In genomic region chr9:69114429-69114984, GRCm38 (mm10) we compare ENCODE assay signal across 29 mouse cellular contexts.
DNase-seq lines count a peak whose midpoint lies in the region; ATAC-seq and TF ChIP-seq lines count a peak whose summit lies in the region.
"Had no signal": no experiment of that assay in that cellular context is flagged by ENCODE, and none has a peak within 500 bp of the region (broad histone marks: within the 10 kb centered on the region; RNA-seq: fewer than 3 reads in every experiment).

No protein-coding gene starts in this region.

- H3K9ac ChIP-seq in embryonic facial prominence, embryonic 14.5 days (ENCODE audit: low read depth, low read length): no peak overlapping the region
- H3K9ac ChIP-seq in hindbrain, embryonic 16.5 days (ENCODE audit: low read depth, low read length): no peak overlapping the region
- no peak overlapping the region for H3K9ac ChIP-seq in hindbrain, postnatal 0 days (replicated peaks; ENCODE audit: low read length)
- no peak overlapping the region for H3K9ac ChIP-seq in stomach, postnatal 0 days (ENCODE audit: low read length)
- H3K9ac ChIP-seq: embryonic facial prominence, embryonic 12.5 days; embryonic facial prominence, embryonic 15.5 days; forebrain, embryonic 12.5 days had no signal

- no peak overlapping the region for H3K4me2 ChIP-seq in embryonic facial prominence, embryonic 14.5 days (ENCODE audit: low read depth, low read length)
- no peak overlapping the region for H3K4me2 ChIP-seq in hindbrain, embryonic 16.5 days (ENCODE audit: low read length)
- no peak overlapping the region for H3K4me2 ChIP-seq in hindbrain, postnatal 0 days (ENCODE audit: low read depth, low read length)
- H3K4me2 ChIP-seq in stomach, postnatal 0 days (replicated peaks; ENCODE audit: low read depth): no peak overlapping the region
- H3K4me2 ChIP-seq: embryonic facial prominence, embryonic 12.5 days; embryonic facial prominence, embryonic 15.5 days; forebrain, embryonic 12.5 days had no signal

- no peak for ATAC-seq in embryonic facial prominence, embryonic 14.5 days (ENCODE audit: low read depth)
- peak; percentile 27; the same call in 1 of the 2 replicates for ATAC-seq in hindbrain, embryonic 16.5 days
- ATAC-seq in hindbrain, postnatal 0 days: no peak
- ATAC-seq in stomach, postnatal 0 days (ENCODE audit: low FRiP score, low TSS enrichment): no peak
- ATAC-seq: activated CD4-positive, CD25-positive, alpha-beta regulatory T cell, adult 4 months; CD4-positive, CD25-positive, alpha-beta regulatory T cell, adult 4 months; forebrain, embryonic 14.5 days; forebrain, embryonic 16.5 days; Patski had no signal

- H3K4me3 ChIP-seq in embryonic facial prominence, embryonic 14.5 days (ENCODE audit: low read depth, low read length): no peak overlapping the region
- H3K4me3 ChIP-seq in embryonic facial prominence, embryonic 10.5 days: no peak overlapping the region
- no peak overlapping the region for H3K4me3 ChIP-seq in hindbrain, embryonic 16.5 days (ENCODE audit: low read length)
- H3K4me3 ChIP-seq in hindbrain, postnatal 0 days (ENCODE audit: low read length): no peak overlapping the region
- H3K4me3 ChIP-seq in stomach, postnatal 0 days (ENCODE audit: low read depth, low read length): no peak overlapping the region
- H3K4me3 ChIP-seq: embryonic facial prominence, embryonic 12.5 days; embryonic facial prominence, embryonic 15.5 days; erythroblast, embryonic 14.5 days; forebrain, embryonic 10.5 days; forebrain, embryonic 12.5 days had no signal

- H3K27me3 ChIP-seq in embryonic facial prominence, embryonic 14.5 days (replicated peaks; ENCODE audit: control insufficient read depth, insufficient read depth, low read length): no peaks in the 10 kb centered on the region
- no peaks in the 10 kb centered on the region for H3K27me3 ChIP-seq in embryonic facial prominence, embryonic 10.5 days (replicated peaks; ENCODE audit: low read depth, poor library complexity, severe bottlenecking)
- H3K27me3 ChIP-seq in hindbrain, embryonic 16.5 days (replicated peaks; ENCODE audit: control insufficient read depth, insufficient read depth, low read length): no peaks in the 10 kb centered on the region
- H3K27me3 ChIP-seq in hindbrain, postnatal 0 days (ENCODE audit: insufficient read depth, low read length): no peaks in the 10 kb centered on the region
- H3K27me3 ChIP-seq in stomach, postnatal 0 days (ENCODE audit: control insufficient read depth, insufficient read depth, low read length): no peaks in the 10 kb centered on the region
- H3K27me3 ChIP-seq: CH12.LX; embryonic facial prominence, embryonic 12.5 days; embryonic facial prominence, embryonic 15.5 days; Patski had no signal

- no peak overlapping the region for H3K27ac ChIP-seq in embryonic facial prominence, embryonic 14.5 days (replicated peaks; ENCODE audit: low read depth, low read length)
- no peak overlapping the region for H3K27ac ChIP-seq in embryonic facial prominence, embryonic 10.5 days (replicated peaks)
- H3K27ac ChIP-seq in hindbrain, embryonic 16.5 days (ENCODE audit: low read depth, low read length): no peak overlapping the region
- no peak overlapping the region for H3K27ac ChIP-seq in hindbrain, postnatal 0 days
- no peak overlapping the region for H3K27ac ChIP-seq in stomach, postnatal 0 days (replicated peaks)
- H3K27ac ChIP-seq: embryonic facial prominence, embryonic 12.5 days; embryonic facial prominence, embryonic 15.5 days; forebrain, embryonic 10.5 days; forebrain, embryonic 12.5 days had no signal

- 21% methylated on average over 9 of the region's 9 CpGs for WGBS in embryonic facial prominence, embryonic 14.5 days
- 33% methylated on average over 9 of the region's 9 CpGs for WGBS in embryonic facial prominence, embryonic 10.5 days
- 23% methylated on average over 9 of the region's 9 CpGs for WGBS in hindbrain, embryonic 16.5 days
- 22% methylated on average over 9 of the region's 9 CpGs for WGBS in hindbrain, postnatal 0 days
- 27% methylated on average over 9 of the region's 9 CpGs for WGBS in stomach, postnatal 0 days

- peaks cover 9% of the 10 kb centered on the region for H3K4me1 ChIP-seq in embryonic facial prominence, embryonic 14.5 days (ENCODE audit: control insufficient read depth, insufficient read depth, low read length)
- peaks cover 17% of the 10 kb centered on the region for H3K4me1 ChIP-seq in embryonic facial prominence, embryonic 10.5 days
- H3K4me1 ChIP-seq in hindbrain, embryonic 16.5 days (ENCODE audit: control insufficient read depth, insufficient read depth, low read depth, low read length): peaks cover 3% of the 10 kb centered on the region; the same call in 1 of the 2 replicates
- H3K4me1 ChIP-seq in hindbrain, postnatal 0 days (ENCODE audit: insufficient read depth, low read length): no peaks in the 10 kb centered on the region
- no peaks in the 10 kb centered on the region for H3K4me1 ChIP-seq in stomach, postnatal 0 days (replicated peaks; ENCODE audit: control insufficient read depth, insufficient read depth)

- peak; percentile 19 for DNase-seq in embryonic facial prominence, embryonic 14.5 days (ENCODE audit: low spot score)
- no peak for DNase-seq in embryonic facial prominence, embryonic 10.5 days (ENCODE audit: low spot score)
- no peak for DNase-seq in hindbrain, postnatal 0 days (ENCODE audit: low spot score)
- DNase-seq in retina, postnatal 1 day: peak; percentile 61
- DNase-seq in stomach, postnatal 0 days (ENCODE audit: low spot score): no peak
- DNase-seq: adrenal gland, adult 8-10 months; adrenal gland, postnatal 14 days; adrenal gland, postnatal 36 days; B cell, adult 2 months; cerebellum, adult 11 months; cerebellum, adult 18-20 months; cerebellum, adult 8-10 months; cerebellum, adult 9-11 months; cerebellum, postnatal 14 days; cerebellum, postnatal 36 days; embryo, embryonic 11 days had no signal

- TF ChIP-seq CTCF in hindbrain, postnatal 0 days (IDR thresholded peaks at IDR 0.05; ENCODE audit: low read depth): no peak
- no peak for TF ChIP-seq CTCF in stomach, postnatal 0 days (IDR thresholded peaks at IDR 0.05; ENCODE audit: low read depth)

- no peaks in the 10 kb centered on the region for H3K36me3 ChIP-seq in embryonic facial prominence, embryonic 14.5 days (ENCODE audit: control insufficient read depth, insufficient read depth, low read length)
- no peaks in the 10 kb centered on the region for H3K36me3 ChIP-seq in embryonic facial prominence, embryonic 10.5 days (replicated peaks)
- no peaks in the 10 kb centered on the region for H3K36me3 ChIP-seq in hindbrain, embryonic 16.5 days (ENCODE audit: control insufficient read depth, insufficient read depth, low read length)
- no peaks in the 10 kb centered on the region for H3K36me3 ChIP-seq in hindbrain, postnatal 0 days (ENCODE audit: insufficient read depth, low read length)
- H3K36me3 ChIP-seq in stomach, postnatal 0 days (ENCODE audit: control insufficient read depth, insufficient read depth, low read length): no peaks in the 10 kb centered on the region
- H3K36me3 ChIP-seq: embryonic facial prominence, embryonic 12.5 days; embryonic facial prominence, embryonic 15.5 days; forebrain, embryonic 10.5 days; forebrain, embryonic 12.5 days; G1E had no signal

- no peaks in the 10 kb centered on the region for H3K9me3 ChIP-seq in embryonic facial prominence, embryonic 14.5 days (ENCODE audit: control insufficient read depth, low read length)
- H3K9me3 ChIP-seq in embryonic facial prominence, embryonic 10.5 days: no peaks in the 10 kb centered on the region
- H3K9me3 ChIP-seq in hindbrain, embryonic 16.5 days (ENCODE audit: control insufficient read depth, low read length): no peaks in the 10 kb centered on the region
- no peaks in the 10 kb centered on the region for H3K9me3 ChIP-seq in hindbrain, postnatal 0 days (ENCODE audit: low read length)
- no peaks in the 10 kb centered on the region for H3K9me3 ChIP-seq in stomach, postnatal 0 days (ENCODE audit: control insufficient read depth, low read length)
- H3K9me3 ChIP-seq: embryonic facial prominence, embryonic 12.5 days; embryonic facial prominence, embryonic 15.5 days; forebrain, embryonic 10.5 days; forebrain, embryonic 12.5 days had no signal

- TF ChIP-seq EP300 in stomach, postnatal 0 days (optimal IDR thresholded peaks at IDR 0.05): no peak

Comparison
In these comparisons a context has a peak if more than half of its experiments do, and no peak if none do; other contexts are left out.
1. DNase-seq: peak in embryonic facial prominence, embryonic 14.5 days (single experiment) and retina, postnatal 1 day (single experiment); none in embryonic facial prominence, embryonic 10.5 days (single experiment), hindbrain, postnatal 0 days (single experiment) and stomach, postnatal 0 days (single experiment).